Mouse (Mus musculus): ENCODE results near the gene Kcnj10. TPM values are rescaled to one million over a fixed set of nuclear protein-coding genes. Genes with fewer than 3 reads are reported as not detected.

Gene Kcnj10
- polyA plus RNA-seq, 1 experiment from 2014 or later, result 0.10 TPM

DNA sequence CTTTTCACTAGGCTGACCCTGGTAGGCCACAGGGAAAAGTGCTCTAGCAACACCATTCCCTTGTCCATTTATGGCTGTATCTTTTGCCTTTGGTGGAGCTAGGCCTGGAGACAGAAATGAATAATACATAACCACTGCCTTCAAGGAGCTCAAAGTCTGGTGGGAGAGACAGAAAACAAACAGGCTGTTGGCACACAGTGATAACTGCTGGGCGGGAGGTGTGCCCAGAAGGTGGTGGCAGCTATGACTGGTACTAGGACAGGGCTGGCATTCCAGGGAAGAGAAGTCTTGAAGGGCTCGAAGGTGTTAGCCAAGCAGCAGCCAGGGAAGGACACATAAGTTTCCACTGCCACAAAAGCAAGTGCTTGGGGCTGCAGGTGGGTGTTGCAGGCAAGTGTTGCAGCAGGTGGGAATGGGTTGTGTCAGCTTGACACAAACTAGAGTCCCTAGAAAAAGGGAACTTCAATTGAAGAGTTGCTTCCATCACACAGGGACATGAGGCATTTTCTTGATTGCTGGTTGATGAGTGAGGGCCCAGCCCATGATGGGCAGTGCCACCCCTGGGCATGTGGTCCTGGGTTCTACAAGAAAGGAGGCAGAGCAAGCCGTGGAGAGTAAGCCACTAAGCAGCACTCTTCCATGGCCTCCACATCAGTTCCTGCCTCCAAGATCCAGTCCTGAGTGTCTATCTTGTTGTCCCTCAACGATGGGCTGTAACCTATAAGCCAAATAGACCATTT lies 72.7 kb downstream of the Kcnj10 start:
- H3K27ac ChIP-seq (ENCODE audit: low read depth, low read length), result no peak overlapping the region
- H3K27me3 ChIP-seq (replicated peaks; ENCODE audit: control insufficient read depth, insufficient read depth, low read length), result no peaks in the 10 kb centered on the region
- H3K36me3 ChIP-seq (ENCODE audit: control insufficient read depth, insufficient read depth, low read length), result no peaks in the 10 kb centered on the region
- H3K9ac ChIP-seq (ENCODE audit: low read depth, low read length), result no peak overlapping the region
- 68% methylated on average over 4 of the region's 4 CpGs for WGBS
- no peaks in the 10 kb centered on the region for H3K4me1 ChIP-seq (replicated peaks; ENCODE audit: control insufficient read depth, insufficient read depth, low read length)
- ATAC-seq (replicated peaks; ENCODE audit: low FRiP score), result no peak
- DNase-seq (ENCODE audit: low spot score), result no peak
- no peak overlapping the region for H3K4me2 ChIP-seq
- H3K4me3 ChIP-seq (ENCODE audit: low read depth, low read length), result no peak overlapping the region
- no peaks in the 10 kb centered on the region for H3K9me3 ChIP-seq (ENCODE audit: control insufficient read depth, low read length)

DNA sequence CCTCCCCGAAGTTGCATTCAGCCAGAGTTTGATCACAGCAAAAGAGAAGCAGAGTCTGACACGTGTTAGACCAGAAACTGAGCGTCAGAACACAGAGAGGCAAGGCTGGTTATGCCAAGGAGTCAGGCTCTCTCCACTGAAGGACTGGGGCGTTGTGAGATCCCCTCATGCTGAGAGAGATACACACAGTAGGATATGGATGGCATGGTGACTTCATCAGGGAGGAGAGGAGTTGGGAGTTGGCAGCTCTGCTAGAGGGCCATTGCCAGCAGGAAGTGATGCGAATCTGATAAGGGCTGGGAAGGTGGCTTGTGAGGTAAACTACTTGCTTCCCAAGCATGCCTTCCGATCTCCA lies 73.2 kb downstream of the Kcnj10 start:
- Histone ChIP-seq H3K27ac (ENCODE audit: low read depth, low read length) (no peak overlapping the region), H3K4me3 (ENCODE audit: low read depth, low read length) (no peak overlapping the region), H3K36me3 (ENCODE audit: control insufficient read depth, insufficient read depth, low read length) (no peaks in the 10 kb centered on the region), H3K9me3 (ENCODE audit: control insufficient read depth, low read length) (no peaks in the 10 kb centered on the region), H3K4me1 (replicated peaks; ENCODE audit: control insufficient read depth, insufficient read depth, low read length) (no peaks in the 10 kb centered on the region), H3K27me3 (replicated peaks; ENCODE audit: control insufficient read depth, insufficient read depth, low read length) (no peaks in the 10 kb centered on the region), H3K4me2 (no peak overlapping the region), H3K9ac (ENCODE audit: low read depth, low read length) (no peak overlapping the region)
- 76% methylated on average over 6 of the region's 6 CpGs for WGBS
- no peak for ATAC-seq (replicated peaks; ENCODE audit: low FRiP score)
- no peak for DNase-seq (ENCODE audit: low spot score)

DNA sequence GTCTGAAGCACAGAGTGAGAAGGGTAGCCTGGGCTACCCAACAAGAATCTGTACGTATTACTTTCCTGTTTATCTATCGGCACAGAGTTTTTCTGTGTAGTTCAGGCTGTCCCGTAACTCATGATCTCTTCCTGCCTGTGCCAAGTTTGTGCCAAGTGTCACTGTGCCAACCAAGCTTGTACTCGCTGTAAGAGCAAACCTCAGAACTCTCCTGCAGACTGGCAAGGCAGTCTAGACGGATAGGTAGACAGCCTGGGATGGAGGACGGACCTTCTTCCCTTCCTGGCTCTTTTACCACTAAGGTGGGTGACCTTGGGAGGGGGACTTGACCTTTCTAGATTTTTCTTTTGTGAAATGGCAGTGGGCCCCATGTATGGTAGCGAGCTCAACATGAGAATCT lies 74.1 kb downstream of the Kcnj10 start:
- Histone ChIP-seq H3K27me3 (replicated peaks; ENCODE audit: control insufficient read depth, insufficient read depth, low read length) (no peaks in the 10 kb centered on the region), H3K27ac (ENCODE audit: low read depth, low read length) (no peak overlapping the region), H3K9me3 (ENCODE audit: control insufficient read depth, low read length) (no peaks in the 10 kb centered on the region), H3K4me2 (no peak overlapping the region), H3K36me3 (ENCODE audit: control insufficient read depth, insufficient read depth, low read length) (no peaks in the 10 kb centered on the region), H3K9ac (ENCODE audit: low read depth, low read length) (no peak overlapping the region), H3K4me1 (replicated peaks; ENCODE audit: control insufficient read depth, insufficient read depth, low read length) (no peaks in the 10 kb centered on the region), H3K4me3 (ENCODE audit: low read depth, low read length) (no peak overlapping the region)
- WGBS, result 79% methylated on average over 7 of the region's 7 CpGs
- no peak for DNase-seq (ENCODE audit: low spot score)
- no peak for ATAC-seq (replicated peaks; ENCODE audit: low FRiP score)

DNA sequence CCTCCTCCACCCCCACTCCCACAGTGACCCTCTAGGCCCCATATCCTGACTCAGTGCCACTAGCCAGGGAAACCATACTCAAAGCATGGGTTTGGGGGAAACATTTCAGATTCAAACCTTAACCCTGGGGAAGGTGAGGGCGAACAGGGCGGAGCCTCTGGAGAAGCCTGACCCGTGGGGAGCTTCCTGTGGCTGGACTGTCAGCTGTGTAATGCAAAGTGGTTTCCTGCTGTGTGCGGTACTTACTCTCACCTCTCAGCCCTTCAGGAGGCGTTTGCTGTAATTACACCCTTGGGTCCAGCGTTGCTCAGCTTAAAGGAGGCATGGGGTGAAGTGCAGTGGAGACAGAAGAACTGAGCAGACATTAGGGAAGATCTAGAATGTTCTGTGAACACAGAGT lies 77.2 kb downstream of the Kcnj10 start:
- Histone ChIP-seq H3K36me3 (ENCODE audit: control insufficient read depth, insufficient read depth, low read length) (no peaks in the 10 kb centered on the region), H3K9me3 (ENCODE audit: control insufficient read depth, low read length) (no peaks in the 10 kb centered on the region), H3K4me1 (replicated peaks; ENCODE audit: control insufficient read depth, insufficient read depth, low read length) (no peaks in the 10 kb centered on the region), H3K4me2 (no peak overlapping the region), H3K4me3 (ENCODE audit: low read depth, low read length) (no peak overlapping the region), H3K27me3 (replicated peaks; ENCODE audit: control insufficient read depth, insufficient read depth, low read length) (no peaks in the 10 kb centered on the region), H3K27ac (ENCODE audit: low read depth, low read length) (no peak overlapping the region), H3K9ac (ENCODE audit: low read depth, low read length) (no peak overlapping the region)
- ATAC-seq (replicated peaks; ENCODE audit: low FRiP score) (no peak), DNase-seq (ENCODE audit: low spot score) (no peak)
- 17% methylated on average over 6 of the region's 6 CpGs for WGBS

DNA sequence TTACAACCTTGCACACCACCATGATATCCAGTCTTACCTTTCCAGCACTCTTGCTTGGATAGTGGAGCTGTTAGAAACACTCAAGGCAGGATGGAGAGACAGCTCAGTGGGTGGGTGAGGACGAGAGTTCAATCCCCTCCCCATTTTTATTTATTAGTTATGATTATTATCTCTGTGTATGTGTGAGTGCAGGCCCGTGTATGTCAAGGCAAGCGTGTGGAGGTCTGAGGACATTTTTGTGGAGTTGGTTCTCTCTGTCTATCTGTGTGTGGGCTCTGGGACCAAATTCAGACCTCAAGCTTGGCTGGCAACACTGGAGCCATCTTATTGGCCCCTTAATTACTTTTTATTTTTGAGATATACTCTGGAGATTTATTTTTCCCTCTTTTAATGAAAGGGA lies 77.6 kb downstream of the Kcnj10 start:
- Histone ChIP-seq H3K9me3 (ENCODE audit: control insufficient read depth, low read length) (no peaks in the 10 kb centered on the region), H3K4me2 (no peak overlapping the region), H3K4me3 (ENCODE audit: low read depth, low read length) (no peak overlapping the region), H3K27me3 (replicated peaks; ENCODE audit: control insufficient read depth, insufficient read depth, low read length) (no peaks in the 10 kb centered on the region), H3K4me1 (replicated peaks; ENCODE audit: control insufficient read depth, insufficient read depth, low read length) (no peaks in the 10 kb centered on the region), H3K27ac (ENCODE audit: low read depth, low read length) (no peak overlapping the region), H3K36me3 (ENCODE audit: control insufficient read depth, insufficient read depth, low read length) (no peaks in the 10 kb centered on the region), H3K9ac (ENCODE audit: low read depth, low read length) (no peak overlapping the region)
- 62% methylated on average over 3 of the region's 3 CpGs for WGBS
- DNase-seq (ENCODE audit: low spot score) (no peak), ATAC-seq (replicated peaks; ENCODE audit: low FRiP score) (no peak)

DNA sequence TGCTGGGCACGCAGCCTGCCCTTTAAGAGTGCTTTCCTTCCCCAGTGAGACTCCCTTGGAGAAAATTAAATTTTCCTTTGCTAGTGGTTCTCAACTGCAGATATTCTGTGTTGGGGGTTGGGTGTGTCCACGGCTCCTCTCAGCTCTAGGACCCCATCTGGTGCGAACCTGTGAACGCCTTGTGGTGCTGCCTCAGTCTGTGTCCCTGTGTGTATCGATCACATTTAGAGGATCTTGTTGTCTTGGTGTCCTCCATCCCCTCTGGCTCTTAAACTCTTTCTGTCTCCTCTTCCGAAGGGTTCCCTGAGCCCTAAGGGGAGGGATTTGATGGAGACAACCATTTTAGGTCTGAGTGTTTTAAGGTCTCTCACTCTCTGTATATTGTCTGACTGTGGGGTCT lies 79.2 kb downstream of the Kcnj10 start:
- Histone ChIP-seq H3K9me3 (ENCODE audit: control insufficient read depth, low read length) (no peaks in the 10 kb centered on the region), H3K4me2 (no peak overlapping the region), H3K9ac (ENCODE audit: low read depth, low read length) (no peak overlapping the region), H3K27me3 (replicated peaks; ENCODE audit: control insufficient read depth, insufficient read depth, low read length) (no peaks in the 10 kb centered on the region), H3K36me3 (ENCODE audit: control insufficient read depth, insufficient read depth, low read length) (no peaks in the 10 kb centered on the region), H3K4me1 (replicated peaks; ENCODE audit: control insufficient read depth, insufficient read depth, low read length) (no peaks in the 10 kb centered on the region), H3K27ac (ENCODE audit: low read depth, low read length) (no peak overlapping the region), H3K4me3 (ENCODE audit: low read depth, low read length) (no peak overlapping the region)
- ATAC-seq (replicated peaks; ENCODE audit: low FRiP score), result no peak
- 83% methylated on average over 6 of the region's 6 CpGs for WGBS
- DNase-seq (ENCODE audit: low spot score), result no peak

DNA sequence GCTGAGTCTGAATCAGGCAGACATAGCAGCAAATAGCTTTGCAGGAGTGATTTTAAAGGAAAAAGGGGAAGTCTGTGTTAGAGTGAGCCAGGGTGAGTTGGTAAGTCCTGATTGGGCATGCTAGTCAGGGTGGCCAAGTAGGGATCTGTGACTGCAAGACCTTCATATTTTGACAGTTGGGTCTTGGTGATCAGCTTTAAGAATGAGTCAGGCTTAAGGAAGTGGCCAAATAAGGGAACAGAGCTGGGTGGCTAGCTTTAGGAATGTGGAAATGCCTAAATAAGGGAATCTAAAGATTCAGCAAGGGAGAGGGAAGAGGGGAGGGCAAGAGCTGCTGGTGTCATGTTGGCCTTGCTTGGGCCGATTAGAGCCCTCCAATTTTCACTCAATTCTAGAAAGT lies 82.4 kb downstream of the Kcnj10 start:
- H3K9ac ChIP-seq (ENCODE audit: low read depth, low read length), result no peak overlapping the region
- H3K36me3 ChIP-seq (ENCODE audit: control insufficient read depth, insufficient read depth, low read length), result no peaks in the 10 kb centered on the region
- no peaks in the 10 kb centered on the region for H3K27me3 ChIP-seq (replicated peaks; ENCODE audit: control insufficient read depth, insufficient read depth, low read length)
- H3K4me1 ChIP-seq (replicated peaks; ENCODE audit: control insufficient read depth, insufficient read depth, low read length), result no peaks in the 10 kb centered on the region
- no peak overlapping the region for H3K4me3 ChIP-seq (ENCODE audit: low read depth, low read length)
- H3K4me2 ChIP-seq, result no peak overlapping the region
- no peak overlapping the region for H3K27ac ChIP-seq (ENCODE audit: low read depth, low read length)
- ATAC-seq (replicated peaks; ENCODE audit: low FRiP score) (no peak), DNase-seq (ENCODE audit: low spot score) (no peak)
- H3K9me3 ChIP-seq (ENCODE audit: control insufficient read depth, low read length), result no peaks in the 10 kb centered on the region
- WGBS, result 39% methylated on average over 1 of the region's 1 CpGs

Other genes starting within 250 kb of the Kcnj10 start
- 81.8 and 86.4 TPM in 2 replicates for gene Pex19, start 214.5 kb upstream of the Kcnj10 start, polyA plus RNA-seq (2014; fragmentation: Nextera tagmentation; extraction: Ambion mirVana)
- gene Dcaf8, start 193.1 kb upstream of the Kcnj10 start, polyA plus RNA-seq (2014; fragmentation: Nextera tagmentation; extraction: Ambion mirVana), result 89.2 and 102 TPM in 2 replicates
- 43.4 and 44.8 TPM in 2 replicates for gene Pea15a, start 134.4 kb upstream of the Kcnj10 start, polyA plus RNA-seq (2014; fragmentation: Nextera tagmentation; extraction: Ambion mirVana)
- gene Casq1, start 121.3 kb upstream of the Kcnj10 start, polyA plus RNA-seq (2014; fragmentation: Nextera tagmentation; extraction: Ambion mirVana), result 2.2 and 4.1 TPM in 2 replicates
- gene Atp1a4, start 82.8 kb upstream of the Kcnj10 start, polyA plus RNA-seq (2014; fragmentation: Nextera tagmentation; extraction: Ambion mirVana), result not detected in 2 replicates
- 32.9 and 33.9 TPM in 2 replicates for gene Igsf8, start 79.6 kb upstream of the Kcnj10 start, polyA plus RNA-seq (2014; fragmentation: Nextera tagmentation; extraction: Ambion mirVana)
- gene Atp1a2, start 43.1 kb upstream of the Kcnj10 start, polyA plus RNA-seq (2014; fragmentation: Nextera tagmentation; extraction: Ambion mirVana), result 0.16 and 0.22 TPM in 2 replicates
- 0.39 and 0.51 TPM in 2 replicates for gene Kcnj9, start 11.9 kb upstream of the Kcnj10 start, polyA plus RNA-seq (2014; fragmentation: Nextera tagmentation; extraction: Ambion mirVana)
- gene Pigm, start 35.3 kb downstream of the Kcnj10 start, polyA plus RNA-seq (2014; fragmentation: Nextera tagmentation; extraction: Ambion mirVana), result 7.7 and 7.8 TPM in 2 replicates
- gene Slamf9, start 134.1 kb downstream of the Kcnj10 start, polyA plus RNA-seq (2014; fragmentation: Nextera tagmentation; extraction: Ambion mirVana), result 0.55 and 1.4 TPM in 2 replicates
- 9.7 and 13.8 TPM in 2 replicates for gene Igsf9, start 140.6 kb downstream of the Kcnj10 start, polyA plus RNA-seq (2014; fragmentation: Nextera tagmentation; extraction: Ambion mirVana)
- gene Tagln2, start 158.8 kb downstream of the Kcnj10 start, polyA plus RNA-seq (2014; fragmentation: Nextera tagmentation; extraction: Ambion mirVana), result 248 and 257 TPM in 2 replicates
- 0.77 and 1.4 TPM in 2 replicates for gene Cfap45, start 179.6 kb downstream of the Kcnj10 start, polyA plus RNA-seq (2014; fragmentation: Nextera tagmentation; extraction: Ambion mirVana)
- gene Vsig8, start 214.7 kb downstream of the Kcnj10 start, polyA plus RNA-seq (2014; fragmentation: Nextera tagmentation; extraction: Ambion mirVana), result not detected in 2 replicates
- gene Slamf8, start 249.4 kb downstream of the Kcnj10 start, polyA plus RNA-seq (2014; fragmentation: Nextera tagmentation; extraction: Ambion mirVana), result not detected in 2 replicates